Mouse (Mus musculus): ENCODE measurements at regions not wholly inside any gene's neighbourhood (a gene's known extent, or its start where the extent isn't known, plus 50 kb on each side); places are given as distances from the start of the nearest gene placed in this dataset.

DNA sequence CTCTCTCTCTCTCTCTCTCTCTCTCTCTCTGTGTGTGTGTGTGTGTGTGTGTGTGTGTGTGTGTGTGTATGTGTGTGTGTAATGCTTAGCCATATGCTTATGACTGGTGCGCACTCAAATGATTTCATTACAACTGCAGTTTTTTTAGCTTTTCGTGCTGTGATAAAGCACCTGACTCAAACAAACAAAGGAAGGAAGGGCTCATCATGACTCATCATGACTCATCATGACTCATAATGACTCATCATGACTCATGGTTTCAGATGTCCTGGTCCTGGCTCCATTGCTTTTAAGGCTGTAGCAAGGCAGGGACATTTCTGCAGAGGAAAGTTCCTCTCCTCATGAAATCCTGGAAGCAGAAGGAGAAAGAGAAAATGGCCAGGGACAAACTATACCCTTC, 302.9 kb downstream of the Foxa2 start:
- TF ChIP-seq GATA1 (IDR thresholded peaks at IDR 0.05; ENCODE audit: borderline replicate concordance, low read length) (no peak), FLI1 (IDR thresholded peaks at IDR 0.05; ENCODE audit: low read length) (no peak)
